Mouse (Mus musculus): ENCODE measurements at regions not wholly inside any gene's neighbourhood (a gene's known extent, or its start where the extent isn't known, plus 50 kb on each side); places are given as distances from the start of the nearest gene placed in this dataset.

- no peak for ATAC-seq (replicated peaks; ENCODE audit: low FRiP score, low read depth)
Measured at GRCm38 (mm10) chr3:132015205-132015604, 69.9 kb upstream of the Dkk2 start.

GRCm38 (mm10) chr3:132017485-132018261 lies 67.4 kb upstream of the Dkk2 start:
- no peak for DNase-seq (ENCODE audit: low spot score)
- 58% methylated on average over 15 of the region's 15 CpGs for WGBS
- no peaks in the 10 kb centered on the region for H3K9me3 ChIP-seq (replicated peaks; ENCODE audit: low read length)

More at GRCm38 (mm10) chr3:132015205-132015604, 69.9 kb upstream of the Dkk2 start:
- H3K4me1 ChIP-seq (replicated peaks; ENCODE audit: insufficient read depth, low read length), result no peaks in the 10 kb centered on the region
- no peak for DNase-seq (ENCODE audit: low spot score)
- H3K27me3 ChIP-seq (ENCODE audit: insufficient read depth, low read length), result no peaks in the 10 kb centered on the region
- H3K4me3 ChIP-seq (replicated peaks; ENCODE audit: low read depth, low read length), result no peak overlapping the region
- H3K9ac ChIP-seq (ENCODE audit: low read depth, low read length), result no peak overlapping the region
- no peaks in the 10 kb centered on the region for H3K9me3 ChIP-seq (replicated peaks; ENCODE audit: low read length)
- no peak overlapping the region for H3K27ac ChIP-seq
- TF ChIP-seq CTCF (IDR thresholded peaks at IDR 0.05; ENCODE audit: low read depth), result no peak
- WGBS, result 64% methylated on average over 6 of the region's 6 CpGs
- no peaks in the 10 kb centered on the region for H3K36me3 ChIP-seq (ENCODE audit: insufficient read depth, low read length)
- H3K4me2 ChIP-seq (ENCODE audit: low read length), result no peak overlapping the region

GRCm38 (mm10) chr3:132018505-132018904 lies 66.6 kb upstream of the Dkk2 start:
- Histone ChIP-seq H3K4me2 (ENCODE audit: low read length) (no peak overlapping the region), H3K9me3 (replicated peaks; ENCODE audit: low read length) (no peaks in the 10 kb centered on the region), H3K27me3 (ENCODE audit: insufficient read depth, low read length) (no peaks in the 10 kb centered on the region), H3K36me3 (ENCODE audit: insufficient read depth, low read length) (no peaks in the 10 kb centered on the region), H3K9ac (ENCODE audit: low read depth, low read length) (no peak overlapping the region), H3K4me3 (replicated peaks; ENCODE audit: low read depth, low read length) (no peak overlapping the region), H3K27ac (no peak overlapping the region), H3K4me1 (replicated peaks; ENCODE audit: insufficient read depth, low read length) (no peaks in the 10 kb centered on the region)
- no peak for DNase-seq (ENCODE audit: low spot score)
- TF ChIP-seq CTCF (IDR thresholded peaks at IDR 0.05; ENCODE audit: low read depth), result no peak
- WGBS, result 76% methylated on average over 2 of the region's 2 CpGs
- no peak for ATAC-seq (replicated peaks; ENCODE audit: low FRiP score, low read depth)

More at GRCm38 (mm10) chr3:132017485-132018261, 67.4 kb upstream of the Dkk2 start:
- Histone ChIP-seq H3K27me3 (ENCODE audit: insufficient read depth, low read length) (no peaks in the 10 kb centered on the region), H3K36me3 (ENCODE audit: insufficient read depth, low read length) (no peaks in the 10 kb centered on the region), H3K27ac (no peak overlapping the region), H3K4me2 (ENCODE audit: low read length) (no peak overlapping the region), H3K4me3 (replicated peaks; ENCODE audit: low read depth, low read length) (no peak overlapping the region), H3K4me1 (replicated peaks; ENCODE audit: insufficient read depth, low read length) (no peaks in the 10 kb centered on the region), H3K9ac (ENCODE audit: low read depth, low read length) (no peak overlapping the region)
- ATAC-seq (replicated peaks; ENCODE audit: low FRiP score, low read depth), result no peak
- TF ChIP-seq CTCF (IDR thresholded peaks at IDR 0.05; ENCODE audit: low read depth), result no peak

DNA sequence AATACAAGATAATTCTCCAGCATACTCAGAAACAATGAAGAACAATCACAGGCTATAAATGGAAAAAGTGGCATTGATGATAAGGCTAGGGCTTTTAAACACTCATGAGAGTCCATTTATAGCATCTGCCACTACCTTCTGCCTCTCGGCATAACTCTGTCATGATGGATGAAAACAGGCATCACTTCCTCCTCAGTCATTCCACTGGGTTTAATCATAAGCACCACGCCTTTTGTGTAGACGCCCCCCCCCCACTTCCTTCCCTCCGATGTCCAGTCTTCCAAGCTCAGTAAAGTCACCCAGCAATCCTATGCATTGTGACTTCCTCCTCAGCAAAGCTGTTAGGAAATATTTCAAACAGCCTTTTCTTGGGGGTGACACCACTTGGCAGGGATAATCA lies 63.1 kb upstream of the Dkk2 start:
- Histone ChIP-seq H3K4me1 (replicated peaks; ENCODE audit: insufficient read depth, low read length) (no peaks in the 10 kb centered on the region), H3K4me2 (ENCODE audit: low read length) (no peak overlapping the region), H3K36me3 (ENCODE audit: insufficient read depth, low read length) (no peaks in the 10 kb centered on the region), H3K4me3 (replicated peaks; ENCODE audit: low read depth, low read length) (no peak overlapping the region), H3K27ac (no peak overlapping the region), H3K9me3 (replicated peaks; ENCODE audit: low read length) (no peaks in the 10 kb centered on the region), H3K27me3 (ENCODE audit: insufficient read depth, low read length) (no peaks in the 10 kb centered on the region), H3K9ac (ENCODE audit: low read depth, low read length) (no peak overlapping the region)
- TF ChIP-seq CTCF (IDR thresholded peaks at IDR 0.05; ENCODE audit: low read depth), result no peak
- peak; percentile 24 for DNase-seq (ENCODE audit: low spot score)
- no peak for ATAC-seq (replicated peaks; ENCODE audit: low FRiP score, low read depth)
- 69% methylated on average over 4 of the region's 4 CpGs for WGBS

- H3K27me3 ChIP-seq (ENCODE audit: insufficient read depth, low read length), result no peaks in the 10 kb centered on the region
- no peaks in the 10 kb centered on the region for H3K9me3 ChIP-seq (replicated peaks; ENCODE audit: low read length)
- ATAC-seq (replicated peaks; ENCODE audit: low FRiP score, low read depth) (no peak), DNase-seq (ENCODE audit: low spot score) (no peak)
- H3K4me2 ChIP-seq (ENCODE audit: low read length), result no peak overlapping the region
- no peaks in the 10 kb centered on the region for H3K36me3 ChIP-seq (ENCODE audit: insufficient read depth, low read length)
- H3K4me3 ChIP-seq (replicated peaks; ENCODE audit: low read depth, low read length), result no peak overlapping the region
- H3K9ac ChIP-seq (ENCODE audit: low read depth, low read length), result no peak overlapping the region
- H3K4me1 ChIP-seq (replicated peaks; ENCODE audit: insufficient read depth, low read length), result no peaks in the 10 kb centered on the region
- no peak for TF ChIP-seq CTCF (IDR thresholded peaks at IDR 0.05; ENCODE audit: low read depth)
- WGBS, result 86% methylated on average over 6 of the region's 6 CpGs
- no peak overlapping the region for H3K27ac ChIP-seq
Measured at GRCm38 (mm10) chr3:132023342-132023741, 61.8 kb upstream of the Dkk2 start.

- no peaks in the 10 kb centered on the region for H3K4me1 ChIP-seq (replicated peaks; ENCODE audit: insufficient read depth, low read length)
- no peak overlapping the region for H3K9ac ChIP-seq (ENCODE audit: low read depth, low read length)
- H3K9me3 ChIP-seq (replicated peaks; ENCODE audit: low read length), result no peaks in the 10 kb centered on the region
- H3K4me3 ChIP-seq (replicated peaks; ENCODE audit: low read depth, low read length), result no peak overlapping the region
- H3K27me3 ChIP-seq (ENCODE audit: insufficient read depth, low read length), result no peaks in the 10 kb centered on the region
- TF ChIP-seq CTCF (IDR thresholded peaks at IDR 0.05; ENCODE audit: low read depth), result no peak
- ATAC-seq (replicated peaks; ENCODE audit: low FRiP score, low read depth) (no peak), DNase-seq (ENCODE audit: low spot score) (no peak)
- H3K27ac ChIP-seq, result no peak overlapping the region
- H3K4me2 ChIP-seq (ENCODE audit: low read length), result no peak overlapping the region
- WGBS, result 89% methylated on average over 3 of the region's 3 CpGs
- no peaks in the 10 kb centered on the region for H3K36me3 ChIP-seq (ENCODE audit: insufficient read depth, low read length)
Measured at GRCm38 (mm10) chr3:132029112-132029511, 56.0 kb upstream of the Dkk2 start.
